Mouse (Mus musculus) limb, embryonic 15.5 days (tissue): ENCODE measurements around the gene Cdkl2. TPM values are rescaled to one million over a fixed set of nuclear protein-coding genes. Genes with fewer than 3 reads are reported as not detected.

ENCODE experiments used
- ATAC-seq: fragments of 200-750 bp; cut with Nextera tagmentation; 2 replicates; pipeline ENCODE4 v1.8.0; 2017; ENCODE audit warnings: low read depth, moderate TSS enrichment; ENCODE audit not compliant: insufficient number of reproducible peaks, low FRiP score, low TSS enrichment
- H3K27ac ChIP-seq: fragments of 300-500 bp; sonication (generic); 2 replicates; pipeline ENCODE4 v1.5.1; 2015; ENCODE audit warnings: moderate library complexity, mild to moderate bottlenecking, inconsistent platforms
- H3K27me3 ChIP-seq: fragments of 300-500 bp; sonication (generic); 2 replicates; pipeline ENCODE4 v1.6.1; 2015; ENCODE audit warnings: inconsistent platforms
- H3K36me3 ChIP-seq: fragments of 300-500 bp; sonication (generic); 2 replicates; pipeline ENCODE4 v1.6.1; 2015; ENCODE audit warnings: inconsistent platforms
- H3K4me1 ChIP-seq: fragments of 300-500 bp; sonication (generic); 2 replicates; pipeline ENCODE4 v1.6.1; 2015; ENCODE audit warnings: inconsistent platforms
- H3K4me2 ChIP-seq: fragments of 300-500 bp; sonication (generic); 2 replicates; pipeline ENCODE4 v1.6.1; 2015; ENCODE audit warnings: mild to moderate bottlenecking, inconsistent platforms
- H3K4me3 ChIP-seq: fragments of 300-500 bp; sonication (generic); 2 replicates; pipeline ENCODE4 v1.5.1; 2015; ENCODE audit warnings: mild to moderate bottlenecking, inconsistent platforms
- H3K9ac ChIP-seq: fragments of 300-500 bp; sonication (generic); 2 replicates; pipeline ENCODE4 v1.6.1; 2015; ENCODE audit warnings: inconsistent platforms
- H3K9me3 ChIP-seq: fragments of 300-500 bp; sonication (generic); 2 replicates; pipeline ENCODE4 v1.6.1; 2016; ENCODE audit warnings: inconsistent platforms
- WGBS: fragments of 180-500 bp; shearing (Covaris S2); methylation state at CpG from one replicate; pipeline ENCODE4 v1.1.7; 2015; 5-methylcytosine and 5-hydroxymethylcytosine counted together
- polyA plus RNA-seq: library from polyadenylated mRNA; unstranded; fragments of >200 nt; fragmentation: Nextera tagmentation; extraction: Ambion mirVana; gene quantifications from 2 replicates; pipeline ENCODE4 v1.2.1, GENCODE M21; 2015

Cdkl2 gene
- polyA plus RNA-seq = 1.4 and 1.8 TPM in 2 replicates

- Histone ChIP-seq H3K9ac (peak within 1 kb of the TSS; percentile 39), H3K27ac (no peak within 1 kb of the TSS), H3K27me3 (peaks cover 8% of the 10 kb centered on the region), H3K9me3 (no peaks in the 10 kb centered on the region), H3K4me1 (peaks cover 4% of the 10 kb centered on the region; the same call in 1 of the 2 replicates), H3K4me2 (peak within 1 kb of the TSS; percentile 96), H3K36me3 (no peaks in the 10 kb centered on the region), H3K4me3 (peak within 1 kb of the TSS; percentile 82)
- 57% methylated on average over 4 of the region's 4 CpGs for WGBS
- no peak for ATAC-seq
Observed at GRCm38 (mm10) chr5:92043783-92044182, at the start of gene Cdkl2. Gene Cdkl2 (minus strand): TSS chr5:92043883.

GRCm38 (mm10) chr5:92087469-92087868, 43.8 kb upstream of the Cdkl2 start:
- Histone ChIP-seq H3K27ac (no peak overlapping the region), H3K9me3 (no peaks in the 10 kb centered on the region), H3K27me3 (no peaks in the 10 kb centered on the region), H3K4me1 (peaks cover 4% of the 10 kb centered on the region; the same call in 1 of the 2 replicates), H3K9ac (no peak overlapping the region), H3K4me2 (no peak overlapping the region), H3K36me3 (no peaks in the 10 kb centered on the region), H3K4me3 (no peak overlapping the region)
- ATAC-seq = no peak
- 93% methylated on average over 4 of the region's 4 CpGs for WGBS

GRCm38 (mm10) chr5:92085821-92086550, 42.3 kb upstream of the Cdkl2 start:
- Histone ChIP-seq H3K27ac (no peak overlapping the region), H3K9ac (no peak overlapping the region)
- WGBS = 87% methylated on average over 7 of the region's 7 CpGs

GRCm38 (mm10) chr5:92085246-92085645, 41.6 kb upstream of the Cdkl2 start:
- Histone ChIP-seq H3K4me1 (peaks cover 18% of the 10 kb centered on the region), H3K27me3 (no peaks in the 10 kb centered on the region), H3K27ac (no peak overlapping the region), H3K36me3 (no peaks in the 10 kb centered on the region), H3K9me3 (no peaks in the 10 kb centered on the region), H3K4me2 (no peak overlapping the region), H3K9ac (no peak overlapping the region), H3K4me3 (no peak overlapping the region)
- no peak for ATAC-seq
- WGBS = 64% methylated on average over 4 of the region's 4 CpGs

More at GRCm38 (mm10) chr5:92085821-92086550, 42.3 kb upstream of the Cdkl2 start:
- ATAC-seq = no peak
- no peaks in the 10 kb centered on the region for H3K36me3 ChIP-seq
- no peak overlapping the region for H3K4me3 ChIP-seq
- H3K4me2 ChIP-seq = no peak overlapping the region
- no peaks in the 10 kb centered on the region for H3K27me3 ChIP-seq
- H3K9me3 ChIP-seq = no peaks in the 10 kb centered on the region
- H3K4me1 ChIP-seq = peaks cover 15% of the 10 kb centered on the region

- Histone ChIP-seq H3K27ac (peak within 1 kb of the TSS; percentile 98), H3K4me1 (peaks cover 20% of the 10 kb centered on the region), H3K27me3 (no peaks in the 10 kb centered on the region), H3K4me3 (peak within 1 kb of the TSS; percentile 78), H3K36me3 (no peaks in the 10 kb centered on the region), H3K9me3 (no peaks in the 10 kb centered on the region), H3K9ac (peak within 1 kb of the TSS; percentile 91), H3K4me2 (peak within 1 kb of the TSS; percentile 54)
- under 1% methylated on average over 65 of the region's 65 CpGs for WGBS
- ATAC-seq = peak; percentile 97
Observed at GRCm38 (mm10) chr5:92083417-92084038, 39.8 kb upstream of the Cdkl2 start, which contains the start of gene G3bp2. Gene G3bp2 (minus strand): TSS chr5:92083719.

GRCm38 (mm10) chr5:92082821-92083401, 39.2 kb upstream of the Cdkl2 start:
- Histone ChIP-seq H3K9me3 (no peaks in the 10 kb centered on the region), H3K9ac (peak overlapping the region; percentile 91), H3K4me2 (peak overlapping the region; percentile 54), H3K36me3 (no peaks in the 10 kb centered on the region), H3K27me3 (no peaks in the 10 kb centered on the region), H3K4me1 (peaks cover 20% of the 10 kb centered on the region), H3K4me3 (peak overlapping the region; percentile 78), H3K27ac (peak overlapping the region; percentile 98)
- ATAC-seq = peak; percentile 70
- 0% methylated on average over 55 of the region's 55 CpGs for WGBS

- no peaks in the 10 kb centered on the region for H3K36me3 ChIP-seq
- no peak overlapping the region for H3K4me3 ChIP-seq
- H3K4me1 ChIP-seq = peaks cover 20% of the 10 kb centered on the region
- H3K9ac ChIP-seq = no peak overlapping the region
- no peaks in the 10 kb centered on the region for H3K27me3 ChIP-seq
- WGBS = 73% methylated on average over 3 of the region's 3 CpGs
- no peaks in the 10 kb centered on the region for H3K9me3 ChIP-seq
- H3K27ac ChIP-seq = no peak overlapping the region
- ATAC-seq = no peak
- peak overlapping the region; percentile 54; the same call in 1 of the 2 replicates for H3K4me2 ChIP-seq
Observed at GRCm38 (mm10) chr5:92081326-92081725, 37.6 kb upstream of the Cdkl2 start.

- H3K4me2 ChIP-seq = no peak overlapping the region
- H3K4me3 ChIP-seq = no peak overlapping the region
- H3K9ac ChIP-seq = no peak overlapping the region
- ATAC-seq = no peak
- 71% methylated on average over 1 of the region's 1 CpGs for WGBS
- no peaks in the 10 kb centered on the region for H3K9me3 ChIP-seq
- no peak overlapping the region for H3K27ac ChIP-seq
- H3K4me1 ChIP-seq = peaks cover 20% of the 10 kb centered on the region
- no peaks in the 10 kb centered on the region for H3K27me3 ChIP-seq
- no peaks in the 10 kb centered on the region for H3K36me3 ChIP-seq
Observed at GRCm38 (mm10) chr5:92080400-92080799, 36.7 kb upstream of the Cdkl2 start.

- Histone ChIP-seq H3K4me1 (peaks cover 19% of the 10 kb centered on the region), H3K27me3 (no peaks in the 10 kb centered on the region), H3K4me2 (no peak overlapping the region), H3K9me3 (no peaks in the 10 kb centered on the region), H3K4me3 (no peak overlapping the region), H3K27ac (no peak overlapping the region), H3K36me3 (no peaks in the 10 kb centered on the region), H3K9ac (no peak overlapping the region)
- WGBS = 71% methylated on average over 1 of the region's 1 CpGs
- no peak for ATAC-seq
Observed at GRCm38 (mm10) chr5:92079304-92079703, 35.6 kb upstream of the Cdkl2 start.

GRCm38 (mm10) chr5:92078751-92079150, 35.1 kb upstream of the Cdkl2 start:
- no peaks in the 10 kb centered on the region for H3K27me3 ChIP-seq
- no peak overlapping the region for H3K4me3 ChIP-seq
- H3K4me2 ChIP-seq = no peak overlapping the region
- no peak overlapping the region for H3K9ac ChIP-seq
- peaks cover 16% of the 10 kb centered on the region; the same call in 1 of the 2 replicates for H3K4me1 ChIP-seq
- ATAC-seq = no peak
- no peaks in the 10 kb centered on the region for H3K9me3 ChIP-seq
- no peaks in the 10 kb centered on the region for H3K36me3 ChIP-seq
- no peak overlapping the region for H3K27ac ChIP-seq

- Histone ChIP-seq H3K27me3 (no peaks in the 10 kb centered on the region), H3K9ac (no peak overlapping the region), H3K27ac (no peak overlapping the region), H3K36me3 (peaks cover 4% of the 10 kb centered on the region; the same call in 1 of the 2 replicates), H3K9me3 (no peaks in the 10 kb centered on the region), H3K4me3 (no peak overlapping the region), H3K4me2 (no peak overlapping the region), H3K4me1 (peaks cover 6% of the 10 kb centered on the region; the same call in 1 of the 2 replicates)
- WGBS = 84% methylated on average over 1 of the region's 1 CpGs
- ATAC-seq = no peak
Observed at GRCm38 (mm10) chr5:92076273-92076672, 32.6 kb upstream of the Cdkl2 start.

GRCm38 (mm10) chr5:92074061-92074460, 30.4 kb upstream of the Cdkl2 start:
- WGBS = 93% methylated on average over 14 of the region's 14 CpGs
- Histone ChIP-seq H3K4me3 (no peak overlapping the region), H3K27ac (no peak overlapping the region), H3K27me3 (no peaks in the 10 kb centered on the region), H3K9ac (no peak overlapping the region), H3K36me3 (peaks cover 6% of the 10 kb centered on the region; the same call in 1 of the 2 replicates), H3K4me2 (no peak overlapping the region), H3K9me3 (no peaks in the 10 kb centered on the region), H3K4me1 (0 out of 2 replicates have a peak, but pooled peaks cover 2% of the 10 kb centered on the region)
- no peak for ATAC-seq
